Mouse (Mus musculus): ENCODE data around the gene Dazap2. TPM values are rescaled to one million over a fixed set of nuclear protein-coding genes. Genes with fewer than 3 reads are reported as not detected.

Gene Dazap2
- polyA plus RNA-seq, 1 experiment = 1,115 TPM

- peaks cover 24% of the 10 kb centered on the region for H3K36me3 ChIP-seq (ENCODE audit: control insufficient read depth, insufficient read depth, low read length)
- no peak overlapping the region for H3K27ac ChIP-seq (ENCODE audit: control insufficient read depth, insufficient read depth, low read length)
- WGBS = 8% methylated on average over 6 of the region's 6 CpGs
- H3K4me1 ChIP-seq (replicated peaks; ENCODE audit: control insufficient read depth, insufficient read depth, low read length) = peaks cover 16% of the 10 kb centered on the region
- peaks cover 17% of the 10 kb centered on the region for H3K27me3 ChIP-seq (ENCODE audit: control insufficient read depth, insufficient read depth, low read length)
- DNase-seq = peak; percentile 57
- no peak for TF ChIP-seq CTCF (IDR thresholded peaks at IDR 0.05; ENCODE audit: borderline replicate concordance, control insufficient read depth, extremely low read depth, insufficient read depth, low read length, poor library complexity)
- TF ChIP-seq POLR2A (IDR thresholded peaks at IDR 0.05; ENCODE audit: control insufficient read depth, extremely low read depth, insufficient read depth, low read length, poor library complexity) = no peak
- no peak overlapping the region for H3K4me3 ChIP-seq (ENCODE audit: control insufficient read depth, insufficient read depth, low read length)
Observed at GRCm38 (mm10) chr15:100637661-100638060, 22.5 kb downstream of the Dazap2 start.

GRCm38 (mm10) chr15:100639972-100640750 is 25.0 kb downstream of the Dazap2 start:
- Histone ChIP-seq H3K27ac (ENCODE audit: control insufficient read depth, insufficient read depth, low read length) (no peak overlapping the region), H3K27me3 (ENCODE audit: control insufficient read depth, insufficient read depth, low read length) (peaks cover 15% of the 10 kb centered on the region), H3K4me3 (ENCODE audit: control insufficient read depth, insufficient read depth, low read length) (no peak overlapping the region), H3K36me3 (ENCODE audit: control insufficient read depth, insufficient read depth, low read length) (peaks cover 47% of the 10 kb centered on the region), H3K4me1 (replicated peaks; ENCODE audit: control insufficient read depth, insufficient read depth, low read length) (peaks cover 11% of the 10 kb centered on the region)
- DNase-seq = no peak
- WGBS = 90% methylated on average over 16 of the region's 16 CpGs
- no peak for TF ChIP-seq CTCF (IDR thresholded peaks at IDR 0.05; ENCODE audit: borderline replicate concordance, control insufficient read depth, extremely low read depth, insufficient read depth, low read length, poor library complexity)
- no peak for TF ChIP-seq POLR2A (IDR thresholded peaks at IDR 0.05; ENCODE audit: control insufficient read depth, extremely low read depth, insufficient read depth, low read length, poor library complexity)

GRCm38 (mm10) chr15:100641226-100641810 is 26.2 kb downstream of the Dazap2 start:
- Histone ChIP-seq H3K36me3 (ENCODE audit: control insufficient read depth, insufficient read depth, low read length) (peaks cover 55% of the 10 kb centered on the region), H3K27me3 (ENCODE audit: control insufficient read depth, insufficient read depth, low read length) (peaks cover 8% of the 10 kb centered on the region), H3K4me3 (ENCODE audit: control insufficient read depth, insufficient read depth, low read length) (no peak overlapping the region), H3K27ac (ENCODE audit: control insufficient read depth, insufficient read depth, low read length) (no peak overlapping the region), H3K4me1 (replicated peaks; ENCODE audit: control insufficient read depth, insufficient read depth, low read length) (peaks cover 8% of the 10 kb centered on the region)
- 90% methylated on average over 14 of the region's 16 CpGs for WGBS
- TF ChIP-seq CTCF (IDR thresholded peaks at IDR 0.05; ENCODE audit: borderline replicate concordance, control insufficient read depth, extremely low read depth, insufficient read depth, low read length, poor library complexity) (no peak), POLR2A (IDR thresholded peaks at IDR 0.05; ENCODE audit: control insufficient read depth, extremely low read depth, insufficient read depth, low read length, poor library complexity) (no peak)
- DNase-seq = no peak

- WGBS = 94% methylated on average over 7 of the region's 7 CpGs
- Histone ChIP-seq H3K36me3 (ENCODE audit: control insufficient read depth, insufficient read depth, low read length) (peaks cover 61% of the 10 kb centered on the region), H3K4me3 (ENCODE audit: control insufficient read depth, insufficient read depth, low read length) (no peak overlapping the region), H3K27ac (ENCODE audit: control insufficient read depth, insufficient read depth, low read length) (no peak overlapping the region), H3K4me1 (replicated peaks; ENCODE audit: control insufficient read depth, insufficient read depth, low read length) (no peaks in the 10 kb centered on the region), H3K27me3 (ENCODE audit: control insufficient read depth, insufficient read depth, low read length) (no peaks in the 10 kb centered on the region)
- no peak for DNase-seq
- TF ChIP-seq CTCF (IDR thresholded peaks at IDR 0.05; ENCODE audit: borderline replicate concordance, control insufficient read depth, extremely low read depth, insufficient read depth, low read length, poor library complexity) (no peak), POLR2A (IDR thresholded peaks at IDR 0.05; ENCODE audit: control insufficient read depth, extremely low read depth, insufficient read depth, low read length, poor library complexity) (no peak)
Observed at GRCm38 (mm10) chr15:100642451-100642850, 27.3 kb downstream of the Dazap2 start.

GRCm38 (mm10) chr15:100646161-100646560 is 31.0 kb downstream of the Dazap2 start:
- H3K27me3 ChIP-seq (ENCODE audit: control insufficient read depth, insufficient read depth, low read length) = no peaks in the 10 kb centered on the region
- no peak overlapping the region for H3K4me3 ChIP-seq (ENCODE audit: control insufficient read depth, insufficient read depth, low read length)
- DNase-seq = no peak
- peaks cover 76% of the 10 kb centered on the region for H3K36me3 ChIP-seq (ENCODE audit: control insufficient read depth, insufficient read depth, low read length)
- TF ChIP-seq POLR2A (IDR thresholded peaks at IDR 0.05; ENCODE audit: control insufficient read depth, extremely low read depth, insufficient read depth, low read length, poor library complexity) (no peak), CTCF (IDR thresholded peaks at IDR 0.05; ENCODE audit: borderline replicate concordance, control insufficient read depth, extremely low read depth, insufficient read depth, low read length, poor library complexity) (no peak)
- WGBS = 95% methylated on average over 6 of the region's 6 CpGs
- no peaks in the 10 kb centered on the region for H3K4me1 ChIP-seq (replicated peaks; ENCODE audit: control insufficient read depth, insufficient read depth, low read length)
- H3K27ac ChIP-seq (ENCODE audit: control insufficient read depth, insufficient read depth, low read length) = no peak overlapping the region

GRCm38 (mm10) chr15:100650111-100650510 is 35.0 kb downstream of the Dazap2 start:
- Histone ChIP-seq H3K4me3 (ENCODE audit: control insufficient read depth, insufficient read depth, low read length) (no peak overlapping the region), H3K4me1 (replicated peaks; ENCODE audit: control insufficient read depth, insufficient read depth, low read length) (no peaks in the 10 kb centered on the region), H3K27me3 (ENCODE audit: control insufficient read depth, insufficient read depth, low read length) (no peaks in the 10 kb centered on the region), H3K36me3 (ENCODE audit: control insufficient read depth, insufficient read depth, low read length) (peaks cover 69% of the 10 kb centered on the region), H3K27ac (ENCODE audit: control insufficient read depth, insufficient read depth, low read length) (no peak overlapping the region)
- 98% methylated on average over 10 of the region's 10 CpGs for WGBS
- TF ChIP-seq POLR2A (IDR thresholded peaks at IDR 0.05; ENCODE audit: control insufficient read depth, extremely low read depth, insufficient read depth, low read length, poor library complexity) (no peak), CTCF (IDR thresholded peaks at IDR 0.05; ENCODE audit: borderline replicate concordance, control insufficient read depth, extremely low read depth, insufficient read depth, low read length, poor library complexity) (no peak)
- DNase-seq = no peak
